Mouse (Mus musculus) testis, postnatal 14 days (tissue): ENCODE data around the gene Sars.
A peak's percentile ranks its signal among the peaks of the same experiment; 100 is the strongest.

Experiments used
- DNase-seq: peaks from one replicate; pipeline ENCODE4 v3.0.0; 2021; ENCODE audit warnings: low spot score

Sars gene

GRCm38 (mm10) chr3:108444698-108445365 is at the start of gene Sars:
Gene Sars, minus strand, starts transcription at chr3:108445209.
- peak; percentile 89 for DNase-seq

GRCm38 (mm10) chr3:108489968-108490367 is 45.0 kb upstream of the Sars start:
- no peak for DNase-seq

GRCm38 (mm10) chr3:108484749-108485148 is 39.7 kb upstream of the Sars start:
- no peak for DNase-seq

- no peak for DNase-seq
Measured at GRCm38 (mm10) chr3:108478800-108479199, 33.8 kb upstream of the Sars start.

- no peak for DNase-seq
Measured at GRCm38 (mm10) chr3:108476761-108477619, 32.0 kb upstream of the Sars start.

GRCm38 (mm10) chr3:108475496-108475895 is 30.5 kb upstream of the Sars start:
- DNase-seq = no peak

GRCm38 (mm10) chr3:108474969-108475368 is 30.0 kb upstream of the Sars start:
- no peak for DNase-seq

- no peak for DNase-seq
Measured at GRCm38 (mm10) chr3:108467760-108468159, 22.8 kb upstream of the Sars start.

GRCm38 (mm10) chr3:108466425-108466824 is 21.4 kb upstream of the Sars start:
- DNase-seq = peak; percentile 49

GRCm38 (mm10) chr3:108458866-108459265 is 13.9 kb upstream of the Sars start:
- DNase-seq = no peak

- DNase-seq = no peak
Measured at GRCm38 (mm10) chr3:108458380-108458779, 13.4 kb upstream of the Sars start.

GRCm38 (mm10) chr3:108454172-108454571 is 9.2 kb upstream of the Sars start:
- DNase-seq = no peak

- DNase-seq = no peak
Measured at GRCm38 (mm10) chr3:108451969-108452368, 7.0 kb upstream of the Sars start.

- DNase-seq = no peak
Measured at GRCm38 (mm10) chr3:108445366-108445705, 327 bp upstream of the Sars start.

GRCm38 (mm10) chr3:108444029-108444428 is 980 bp downstream of the Sars start:
- DNase-seq = no peak

- no peak for DNase-seq
Measured at GRCm38 (mm10) chr3:108436380-108436714, 8.7 kb downstream of the Sars start.

GRCm38 (mm10) chr3:108435701-108436379 is 9.2 kb downstream of the Sars start:
- no peak for DNase-seq

GRCm38 (mm10) chr3:108433881-108434495 is 11.0 kb downstream of the Sars start:
- DNase-seq = no peak

GRCm38 (mm10) chr3:108433188-108433880 is 11.7 kb downstream of the Sars start:
- no peak for DNase-seq

GRCm38 (mm10) chr3:108432542-108433187 is 12.3 kb downstream of the Sars start:
- no peak for DNase-seq

- no peak for DNase-seq
Measured at GRCm38 (mm10) chr3:108425624-108426018, 19.4 kb downstream of the Sars start.
